In the genomic region with DNA sequence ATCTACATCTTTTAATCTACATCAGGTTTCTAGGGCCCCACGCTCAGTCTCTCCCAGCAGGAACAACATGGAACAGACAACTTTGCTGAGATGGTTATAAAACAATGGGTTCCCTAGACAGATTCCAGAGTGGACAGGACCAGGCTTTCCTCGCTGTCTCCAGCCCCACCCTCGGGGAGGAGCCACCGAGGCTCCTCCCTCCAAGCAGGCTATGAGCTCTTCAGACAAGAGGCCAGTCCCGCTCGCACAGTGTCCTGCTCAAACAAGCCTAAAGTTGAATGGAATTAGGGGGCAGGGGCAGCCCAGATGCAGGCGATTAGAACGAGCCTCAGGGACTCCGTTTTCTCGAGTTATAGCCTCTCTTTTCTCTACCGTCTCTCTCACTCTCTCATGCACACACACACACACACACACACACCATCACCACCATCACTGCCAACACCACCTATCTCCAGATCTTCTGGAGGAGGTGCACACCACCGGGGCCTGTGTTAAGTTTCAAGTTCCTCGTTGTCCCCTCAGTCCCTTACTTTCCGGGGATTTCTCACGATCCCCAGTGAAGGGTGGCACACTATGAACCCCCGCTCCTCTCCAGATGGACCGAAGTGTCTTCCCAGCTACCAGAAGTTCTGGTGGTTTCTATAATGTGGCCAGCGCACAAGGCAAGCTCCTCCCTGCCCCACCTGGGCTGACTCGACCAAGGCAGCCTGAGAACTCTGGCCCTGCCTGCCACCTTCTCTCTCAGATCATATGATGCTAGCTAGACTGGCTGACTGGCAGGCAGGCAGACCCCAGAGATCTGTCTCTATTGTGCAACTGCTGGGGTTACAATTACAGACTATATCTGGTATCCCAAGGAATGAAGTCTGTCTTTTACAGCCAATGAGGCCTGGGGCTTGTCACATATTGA, we compare ENCODE assay signal across 8 mouse cellular contexts. TPM values are rescaled to one million over a fixed set of nuclear protein-coding genes. Genes with fewer than 3 reads are reported as not detected.
DNase-seq lines count a peak whose midpoint lies in the region; ATAC-seq and TF ChIP-seq lines count a peak whose summit lies in the region.

No protein-coding gene starts in this region.

- peaks cover 59% of the 10 kb centered on the region for H3K4me1 ChIP-seq in hindbrain, embryonic 13.5 days (replicated peaks)
- peaks cover 27% of the 10 kb centered on the region for H3K4me1 ChIP-seq in midbrain, postnatal 0 days (ENCODE audit: insufficient read depth, low read length)
- no peaks in the 10 kb centered on the region for H3K4me1 ChIP-seq in kidney, adult 2 months (ENCODE audit: control insufficient read depth, insufficient read depth, low read length)

- no peak for TF ChIP-seq POLR2A in kidney, adult 2 months (IDR thresholded peaks at IDR 0.05; ENCODE audit: low read depth, low read length)

- 21% methylated on average over 19 of the region's 19 CpGs for WGBS in hindbrain, embryonic 13.5 days
- 21% methylated on average over 19 of the region's 19 CpGs for WGBS in midbrain, postnatal 0 days
- 59% methylated on average over 19 of the region's 19 CpGs for WGBS in kidney, adult 2 months

- H3K9me3 ChIP-seq in hindbrain, embryonic 13.5 days: no peaks in the 10 kb centered on the region
- no peaks in the 10 kb centered on the region for H3K9me3 ChIP-seq in midbrain, postnatal 0 days (ENCODE audit: low read length)

- ATAC-seq in hindbrain, embryonic 13.5 days (ENCODE audit: low FRiP score): peak; percentile 56
- peak; percentile 35; the same call in 1 of the 2 replicates for ATAC-seq in midbrain, postnatal 0 days (ENCODE audit: low FRiP score)
- no peak for ATAC-seq in monocyte, adult 5-6 weeks (replicated peaks; ENCODE audit: insufficient number of reproducible peaks, low FRiP score, low TSS enrichment, poor library complexity, severe bottlenecking)

- H3K9ac ChIP-seq in hindbrain, embryonic 13.5 days: peak overlapping the region; percentile 53
- 0 out of 2 replicates have a peak overlapping the region, but pooled peaks have one; percentile 24 for H3K9ac ChIP-seq in midbrain, postnatal 0 days (replicated peaks; ENCODE audit: low read length, poor library complexity, severe bottlenecking)

- H3K4me3 ChIP-seq in hindbrain, embryonic 13.5 days: no peak overlapping the region
- H3K4me3 ChIP-seq in midbrain, postnatal 0 days (ENCODE audit: low read depth, low read length): no peak overlapping the region
- no peak overlapping the region for H3K4me3 ChIP-seq in kidney, adult 2 months (ENCODE audit: insufficient read depth, low read depth, low read length)

- H3K27ac ChIP-seq in hindbrain, embryonic 13.5 days: peak overlapping the region; percentile 91
- peak overlapping the region; percentile 83 for H3K27ac ChIP-seq in midbrain, postnatal 0 days (ENCODE audit: low read depth, low read length)
- H3K27ac ChIP-seq in kidney, adult 2 months (ENCODE audit: insufficient read depth, low read depth, low read length): no peak overlapping the region

- no peaks in the 10 kb centered on the region for H3K27me3 ChIP-seq in hindbrain, embryonic 13.5 days
- H3K27me3 ChIP-seq in midbrain, postnatal 0 days (ENCODE audit: insufficient read depth, low read length): no peaks in the 10 kb centered on the region
- H3K27me3 ChIP-seq in kidney, adult 2 months (replicated peaks; ENCODE audit: control insufficient read depth, insufficient read depth, low read length): no peaks in the 10 kb centered on the region

- peaks cover 3% of the 10 kb centered on the region for H3K36me3 ChIP-seq in hindbrain, embryonic 13.5 days
- no peaks in the 10 kb centered on the region; the same call in 1 of the 2 replicates for H3K36me3 ChIP-seq in midbrain, postnatal 0 days (ENCODE audit: insufficient read depth, low read length)
- H3K36me3 ChIP-seq in kidney, adult 2 months (ENCODE audit: control insufficient read depth, insufficient read depth, low read length): no peaks in the 10 kb centered on the region

- no peak for TF ChIP-seq CTCF in midbrain, postnatal 0 days (IDR thresholded peaks at IDR 0.05)
- TF ChIP-seq CTCF in kidney, adult 2 months (conservative IDR thresholded peaks at IDR 0.05; ENCODE audit: insufficient read depth, insufficient read length, low read depth, low read length): no peak

- peak; percentile 42 to 52 for DNase-seq in frontal cortex, postnatal 36 days (ENCODE audit: low spot score in 2 of 2)
- no peak for DNase-seq in frontal cortex, postnatal 10 days (ENCODE audit: low spot score in 2 of 2)
- DNase-seq in embryo, embryonic 11 days: peak; percentile 81
- DNase-seq in midbrain, postnatal 0 days (ENCODE audit: low spot score): peak; percentile 69
- no peak for DNase-seq in urinary bladder, postnatal 10 days (ENCODE audit: low spot score)
- DNase-seq in kidney, adult 2 months: no peak

- peak overlapping the region; percentile 31 for H3K4me2 ChIP-seq in hindbrain, embryonic 13.5 days
- peak overlapping the region; percentile 12 for H3K4me2 ChIP-seq in midbrain, postnatal 0 days (ENCODE audit: low read depth, low read length, poor library complexity, severe bottlenecking)

RNA-seq across cellular contexts. Expression of gene Cryba4, which starts 38.7 kb away (rescaled TPM):
- polyA plus RNA-seq in hindbrain, embryonic 13.5 days (2015; fragmentation: Nextera tagmentation; extraction: Ambion mirVana): 1.9 and 3.3 TPM in 2 replicates
- 1.6 and 2.4 TPM in 2 replicates for total RNA-seq in midbrain, postnatal 0 days (2014; rRNA removed)
- 2.5 and 2.9 TPM in 2 replicates for polyA plus RNA-seq in midbrain, postnatal 0 days (2015; fragmentation: Nextera tagmentation; extraction: Ambion mirVana)
- 1.8 to 2.1 TPM in 2 of 3 replicates, not detected in the other for total RNA-seq in monocyte, adult 5-6 weeks (2017)
- 0.35 TPM in 1 of 2 replicates, not detected in the other for polyA plus RNA-seq in kidney, adult 2 months (2012; rRNA removed)

RNA-seq across cellular contexts. Expression of gene Crybb1, which starts 42.0 kb away (rescaled TPM):
- polyA plus RNA-seq in hindbrain, embryonic 13.5 days (2015; fragmentation: Nextera tagmentation; extraction: Ambion mirVana): 5.2 and 5.5 TPM in 2 replicates
- total RNA-seq in midbrain, postnatal 0 days (2014; rRNA removed): 7.2 and 11.5 TPM in 2 replicates
- polyA plus RNA-seq in midbrain, postnatal 0 days (2015; fragmentation: Nextera tagmentation; extraction: Ambion mirVana): 13.1 and 13.2 TPM in 2 replicates
- not detected in 3 replicates for total RNA-seq in monocyte, adult 5-6 weeks (2017)
- polyA plus RNA-seq in kidney, adult 2 months (2012; rRNA removed): 0.14 TPM in 1 of 2 replicates, not detected in the other

Comparison
In these comparisons a context has a peak if more than half of its experiments do, and no peak if none do; other contexts are left out.
1. DNase-seq: peak in frontal cortex, postnatal 36 days (2 of 2), embryo, embryonic 11 days (single experiment) and midbrain, postnatal 0 days (single experiment); none in frontal cortex, postnatal 10 days (0 of 2), urinary bladder, postnatal 10 days (single experiment) and kidney, adult 2 months (single experiment).